Mouse (Mus musculus) MEL (cell line): ENCODE data around the gene Srebf1. TPM values are rescaled to one million over a fixed set of nuclear protein-coding genes. Genes with fewer than 3 reads are reported as not detected.

Experiments
- DNase-seq: peaks from one replicate; pipeline ENCODE4 v3.0.0; 2011; ENCODE audit warnings: low read depth, low spot score
- H3K27ac ChIP-seq: 2 replicates; pipeline ENCODE4 v1.5.1; 2012; ENCODE audit warnings: low read depth, mild to moderate bottlenecking, control low read depth, low read length, moderate library complexity; ENCODE audit not compliant: control insufficient read depth
- H3K27me3 ChIP-seq, 2 experiments: fragments of 150-350 bp in 1 of 2; sonication (generic) in 1 of 2; 2 replicates each; pipeline ENCODE4 v1.6.1; 2012; ENCODE audit warnings: low read length in 2 of 2, mild to moderate bottlenecking in 2 of 2, improper control_type of control experiment in 1 of 2, moderate library complexity in 1 of 2; ENCODE audit not compliant: insufficient read depth in 2 of 2, control insufficient read depth in 1 of 2
- H3K36me3 ChIP-seq, 2 experiments: 2 replicates each; pipeline ENCODE4 v1.6.1; 2012 to 2014; ENCODE audit warnings: low read length in 2 of 2, improper control_type of control experiment in 1 of 2, inconsistent platforms in 1 of 2, mild to moderate bottlenecking in 1 of 2; ENCODE audit not compliant: insufficient read depth in 2 of 2, control insufficient read depth in 1 of 2
- H3K4me1 ChIP-seq, 2 experiments: fragments of 150-350 bp in 1 of 2; sonication (generic) in 1 of 2; 2 replicates each; pipeline ENCODE4 v1.6.1; 2012; ENCODE audit warnings: low read length in 2 of 2, improper control_type of control experiment in 1 of 2, mild to moderate bottlenecking in 1 of 2; ENCODE audit not compliant: insufficient read depth in 2 of 2, control insufficient read depth in 1 of 2
- H3K4me3 ChIP-seq, 2 experiments: fragments of 150-350 bp in 1 of 2; sonication (generic) in 1 of 2; 2 replicates each; pipeline ENCODE4 v1.5.1; 2012; ENCODE audit warnings: low read depth in 2 of 2, low read length in 2 of 2, mild to moderate bottlenecking in 2 of 2, moderate library complexity in 2 of 2, control low read depth in 1 of 2, improper control_type of control experiment in 1 of 2; ENCODE audit not compliant: control insufficient read depth in 1 of 2, insufficient read depth in 1 of 2
- H3K79me2 ChIP-seq: 2 replicates; pipeline ENCODE4 v1.6.1; 2012; ENCODE audit warnings: mild to moderate bottlenecking, low read length, moderate library complexity; ENCODE audit not compliant: control insufficient read depth, poor library complexity, insufficient read depth
- H3K9ac ChIP-seq: 2 replicates; pipeline ENCODE4 v1.6.1; 2012; ENCODE audit warnings: low read depth, mild to moderate bottlenecking, control low read depth, low read length, moderate library complexity; ENCODE audit not compliant: control insufficient read depth, poor library complexity, severe bottlenecking
- H3K9me3 ChIP-seq: fragments of 150-350 bp; sonication (generic); replicated peaks from 2 replicates; pipeline ENCODE4 v1.6.1; 2012; ENCODE audit warnings: mild to moderate bottlenecking, low read length, improper control_type of control experiment, moderate library complexity; ENCODE audit not compliant: insufficient read depth
- CTCF ChIP-seq, 3 experiments: IDR thresholded peaks in 2 of 3; conservative IDR thresholded peaks in 1 of 3; 2 replicates each; pipeline ENCODE4 v1.5.1; 2011 to 2012; ENCODE audit warnings: low read length in 3 of 3, low read depth in 2 of 3, mild to moderate bottlenecking in 2 of 3, improper control_type of control experiment in 1 of 3, inconsistent platforms in 1 of 3, mixed read lengths in 1 of 3, moderate library complexity in 1 of 3; ENCODE audit not compliant: control insufficient read depth in 1 of 3, insufficient read depth in 1 of 3, poor library complexity in 1 of 3, severe bottlenecking in 1 of 3
- ETS1 ChIP-seq: IDR thresholded peaks from 2 replicates; pipeline ENCODE4 v1.6.1; 2012; ENCODE audit warnings: low read depth, mild to moderate bottlenecking, inconsistent platforms, low read length, improper control_type of control experiment, moderate library complexity
- GATA1 ChIP-seq: IDR thresholded peaks from 2 replicates; pipeline ENCODE4 v1.6.1; 2011; ENCODE audit warnings: low read depth, low read length, improper control_type of control experiment
- KAT2A ChIP-seq: conservative IDR thresholded peaks from 2 replicates; pipeline ENCODE4 v1.6.1; 2012; ENCODE audit warnings: low read depth, low read length, improper control_type of control experiment, inconsistent platforms
- MAFK ChIP-seq: IDR thresholded peaks from 2 replicates; pipeline ENCODE4 v1.6.1; 2011; ENCODE audit warnings: low read depth, mild to moderate bottlenecking, low read length, improper control_type of control experiment, borderline replicate concordance
- MAX ChIP-seq: IDR thresholded peaks from 2 replicates; pipeline ENCODE4 v1.6.1; 2011; ENCODE audit warnings: low read length, improper control_type of control experiment
- MAZ ChIP-seq: IDR thresholded peaks from 2 replicates; pipeline ENCODE4 v1.6.1; 2012; ENCODE audit warnings: low read depth, mild to moderate bottlenecking, inconsistent platforms, low read length, improper control_type of control experiment
- MXI1 ChIP-seq: IDR thresholded peaks from 2 replicates; pipeline ENCODE4 v1.6.1; 2011; ENCODE audit warnings: mild to moderate bottlenecking, low read depth, low read length, improper control_type of control experiment
- POLR2A ChIP-seq, 2 experiments: IDR thresholded peaks; 2 replicates each; pipeline ENCODE4 v1.6.1; 2011 to 2012; ENCODE audit warnings: low read length in 2 of 2, mild to moderate bottlenecking in 2 of 2, control low read depth in 1 of 2, improper control_type of control experiment in 1 of 2, low read depth in 1 of 2, moderate library complexity in 1 of 2; ENCODE audit not compliant: control insufficient read depth in 1 of 2, insufficient read depth in 1 of 2, poor library complexity in 1 of 2
- POLR2AphosphoS2 ChIP-seq: IDR thresholded peaks from 2 replicates; pipeline ENCODE4 v1.6.1; 2011; ENCODE audit warnings: low read length, improper control_type of control experiment
- POLR2AphosphoS5 ChIP-seq: IDR thresholded peaks from 2 replicates; pipeline ENCODE4 v1.6.1; 2012; ENCODE audit warnings: low read depth, borderline replicate concordance, mild to moderate bottlenecking, inconsistent platforms, low read length, moderate library complexity, mixed read lengths
- RAD21 ChIP-seq: IDR thresholded peaks from 2 replicates; pipeline ENCODE4 v1.6.1; 2011; ENCODE audit warnings: mild to moderate bottlenecking, low read depth, low read length, improper control_type of control experiment
- RCOR1 ChIP-seq: IDR thresholded peaks from 2 replicates; pipeline ENCODE4 v1.6.1; 2012; ENCODE audit warnings: low read depth, mild to moderate bottlenecking, inconsistent platforms, low read length, improper control_type of control experiment
- SMC3 ChIP-seq: IDR thresholded peaks from 2 replicates; pipeline ENCODE4 v1.6.1; 2011; ENCODE audit warnings: low read depth, low read length, improper control_type of control experiment
- TAL1 ChIP-seq: IDR thresholded peaks from 2 replicates; pipeline ENCODE4 v1.6.1; 2012; ENCODE audit warnings: mild to moderate bottlenecking, inconsistent platforms, low read length, moderate library complexity, mixed read lengths
- TBP ChIP-seq: IDR thresholded peaks from 2 replicates; pipeline ENCODE4 v1.8.0; 2011; ENCODE audit warnings: low read depth, low read length, improper control_type of control experiment
- TCF12 ChIP-seq: IDR thresholded peaks from 2 replicates; pipeline ENCODE4 v1.6.1; 2014; ENCODE audit warnings: low read depth, mild to moderate bottlenecking, inconsistent platforms, low read length, improper control_type of control experiment, moderate library complexity
- ZC3H11A ChIP-seq: IDR thresholded peaks from 2 replicates; pipeline ENCODE4 v1.6.1; 2012; ENCODE audit warnings: low read depth, mild to moderate bottlenecking, inconsistent platforms, low read length, improper control_type of control experiment
- ZKSCAN1 ChIP-seq: IDR thresholded peaks from 2 replicates; pipeline ENCODE4 v1.6.1; 2012; ENCODE audit warnings: low read depth, mild to moderate bottlenecking, inconsistent platforms, low read length, improper control_type of control experiment, moderate library complexity
- ZNF384 ChIP-seq: IDR thresholded peaks from 2 replicates; pipeline ENCODE4 v1.6.1; 2012; ENCODE audit warnings: low read depth, mild to moderate bottlenecking, inconsistent platforms, low read length, improper control_type of control experiment
- polyA plus RNA-seq, 2 experiments: library from polyadenylated mRNA; stranded (reverse) in 1 of 2; unstranded in 1 of 2; fragments of >175 nt in 1 of 2; fragments of >200 nt in 1 of 2; gene quantifications; 2 replicates each; pipeline versions ENCODE4 v1.2.1 to v1.2.4; 2012; ENCODE audit warnings: low replicate concordance in 2 of 2, low read depth in 1 of 2; ENCODE audit not compliant: insufficient read length in 2 of 2, insufficient read depth in 1 of 2, missing spikeins in 1 of 2
- total RNA-seq: library from RNA; depleted of rRNA; stranded (reverse); fragments of 300-350 nt; gene quantifications from 2 replicates; pipeline ENCODE4 v1.2.3, GENCODE M21; 2012

Gene Srebf1
- total and polyA plus RNA-seq, 3 experiments, result 241 to 288 TPM; not detected in 1

- Histone ChIP-seq H3K9ac (no peak overlapping the region), H3K27me3 (no peaks in the 10 kb centered on the region), H3K4me3 (no peak overlapping the region), H3K79me2 (no peaks in the 10 kb centered on the region), H3K9me3 (no peaks in the 10 kb centered on the region)
- no peak for DNase-seq
- no peak for TF ChIP-seq MAFK
- TF ChIP-seq, all 39 proteins: peak for 0
- Histone ChIP-seq H3K27ac (no peak overlapping the region), H3K4me1 (no peaks in the 10 kb centered on the region), H3K36me3 (no peaks in the 10 kb centered on the region)
Observed at GRCm38 (mm10) chr11:60253546-60253945, 31.2 kb upstream of the Srebf1 start.

- Histone ChIP-seq H3K4me1 (no peaks in the 10 kb centered on the region), H3K27me3 (no peaks in the 10 kb centered on the region), H3K27ac (no peak overlapping the region), H3K9me3 (no peaks in the 10 kb centered on the region), H3K9ac (no peak overlapping the region), H3K4me3 (no peak overlapping the region), H3K79me2 (no peaks in the 10 kb centered on the region), H3K36me3 (no peaks in the 10 kb centered on the region)
- TF ChIP-seq RCOR1 (no peak), SMC3 (peak; percentile 76), RAD21 (peak; percentile 83), MAX (no peak), CTCF (IDR thresholded peaks at IDR 0.05 in 2 of 3, conservative IDR thresholded peaks at IDR 0.05 in 1 of 3; ENCODE audit: control insufficient read depth in 1 of 3, insufficient read depth in 1 of 3, low read depth in 2 of 3, low read length in 3 of 3, poor library complexity in 1 of 3, severe bottlenecking in 1 of 3) (peak; percentile 44 to 88 (median 64)), GATA1 (no peak), ZNF384 (no peak), TCF12 (no peak), ZC3H11A (peak; percentile 59), POLR2AphosphoS2 (no peak)
- DNase-seq, result peak; percentile 75
Observed at GRCm38 (mm10) chr11:60250971-60251643, 28.7 kb upstream of the Srebf1 start.

- DNase-seq, result no peak
- no peak overlapping the region for H3K27ac ChIP-seq
- no peaks in the 10 kb centered on the region for H3K27me3 ChIP-seq
- H3K4me1 ChIP-seq, result no peaks in the 10 kb centered on the region
- no peak overlapping the region for H3K4me3 ChIP-seq
- no peaks in the 10 kb centered on the region for H3K9me3 ChIP-seq
- H3K79me2 ChIP-seq, result no peaks in the 10 kb centered on the region
- no peaks in the 10 kb centered on the region for H3K36me3 ChIP-seq
- TF ChIP-seq KAT2A, result no peak
- TF ChIP-seq TAL1, result no peak
- no peak for TF ChIP-seq ZNF384
- TF ChIP-seq MAZ, result no peak
- TF ChIP-seq POLR2A (IDR thresholded peaks at IDR 0.05; ENCODE audit: control insufficient read depth in 1 of 2, insufficient read depth in 1 of 2, low read depth in 1 of 2, low read length in 2 of 2, poor library complexity in 1 of 2), result no peak
- no peak for TF ChIP-seq ZKSCAN1
- no peak for TF ChIP-seq MXI1
- no peak for TF ChIP-seq ETS1
- TF ChIP-seq TBP, result no peak
- TF ChIP-seq POLR2AphosphoS5, result no peak
- TF ChIP-seq ZC3H11A, result no peak
- TF ChIP-seq, all 39 proteins: peak for 0
- no peak overlapping the region for H3K9ac ChIP-seq
Observed at GRCm38 (mm10) chr11:60249885-60250284, 27.5 kb upstream of the Srebf1 start.
